Mouse (Mus musculus): ENCODE results near the gene Unc119b. TPM values are rescaled to one million over a fixed set of nuclear protein-coding genes. Genes with fewer than 3 reads are reported as not detected.
A peak's percentile ranks its signal among the peaks of the same experiment; 100 is the strongest.

Gene Unc119b
- total and polyA plus RNA-seq, 2 experiments from 2014 or later: 16.9 to 30.0 TPM

DNA sequence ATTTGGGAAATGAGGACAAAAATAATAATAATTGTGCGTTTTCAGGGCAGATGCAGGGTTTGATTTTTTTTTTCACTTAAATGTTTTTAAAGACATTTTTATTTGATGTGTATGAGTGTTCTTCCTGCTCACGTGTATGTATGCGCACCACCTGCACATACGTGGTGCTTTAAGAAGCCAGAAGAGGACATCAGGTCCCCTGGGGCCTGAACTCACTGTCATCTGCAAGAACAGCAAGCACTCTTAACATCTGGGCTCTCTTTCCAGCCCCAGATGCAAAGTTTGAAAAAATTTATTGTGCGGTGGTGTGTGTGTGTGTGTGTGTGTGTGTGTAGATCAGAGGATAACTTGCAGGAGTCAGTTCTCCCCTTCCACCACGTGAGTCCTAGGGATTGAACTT, 43.1 kb upstream of the Unc119b start:
- 69% methylated on average over 6 of the region's 6 CpGs for WGBS
- Histone ChIP-seq H3K36me3 (ENCODE audit: insufficient read depth, low read length) (no peaks in the 10 kb centered on the region), H3K4me2 (ENCODE audit: low read depth, low read length, poor library complexity, severe bottlenecking) (no peak overlapping the region), H3K9ac (replicated peaks; ENCODE audit: low read length, poor library complexity, severe bottlenecking) (no peak overlapping the region), H3K9me3 (ENCODE audit: low read length) (no peaks in the 10 kb centered on the region), H3K27ac (ENCODE audit: low read depth, low read length) (no peak overlapping the region), H3K4me1 (ENCODE audit: insufficient read depth, low read length) (no peaks in the 10 kb centered on the region), H3K27me3 (ENCODE audit: insufficient read depth, low read length) (no peaks in the 10 kb centered on the region), H3K4me3 (ENCODE audit: low read depth, low read length) (no peak overlapping the region)
- no peak for TF ChIP-seq CTCF (IDR thresholded peaks at IDR 0.05)
- DNase-seq (ENCODE audit: low spot score) (no peak), ATAC-seq (ENCODE audit: low FRiP score) (no peak)

DNA sequence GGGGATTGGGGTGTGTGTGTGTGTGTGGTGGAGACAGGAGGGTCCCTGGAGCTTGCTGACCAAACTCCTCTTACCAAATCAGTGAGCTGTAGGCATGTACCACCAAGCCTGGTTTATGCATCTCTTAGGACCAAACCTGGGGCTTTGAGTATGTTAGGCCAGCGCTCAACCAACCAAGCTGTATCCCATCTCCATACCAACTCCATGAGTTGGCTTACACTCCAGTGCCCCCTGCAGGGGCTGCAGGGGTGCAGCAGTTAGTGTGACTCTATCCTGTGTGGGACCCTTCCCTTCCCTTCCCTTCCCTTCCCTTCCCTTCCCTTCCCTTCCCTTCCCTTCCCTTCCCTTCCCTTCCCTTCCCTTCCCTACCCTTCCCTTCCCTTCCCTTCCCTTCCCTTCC, 39.8 kb upstream of the Unc119b start:
- 94% methylated on average over 1 of the region's 1 CpGs for WGBS
- Histone ChIP-seq H3K4me3 (ENCODE audit: low read depth, low read length) (no peak overlapping the region), H3K9ac (replicated peaks; ENCODE audit: low read length, poor library complexity, severe bottlenecking) (no peak overlapping the region), H3K27ac (ENCODE audit: low read depth, low read length) (no peak overlapping the region), H3K4me2 (ENCODE audit: low read depth, low read length, poor library complexity, severe bottlenecking) (no peak overlapping the region), H3K4me1 (ENCODE audit: insufficient read depth, low read length) (no peaks in the 10 kb centered on the region), H3K36me3 (ENCODE audit: insufficient read depth, low read length) (no peaks in the 10 kb centered on the region), H3K27me3 (ENCODE audit: insufficient read depth, low read length) (no peaks in the 10 kb centered on the region), H3K9me3 (ENCODE audit: low read length) (no peaks in the 10 kb centered on the region)
- no peak for ATAC-seq (ENCODE audit: low FRiP score)
- TF ChIP-seq CTCF (IDR thresholded peaks at IDR 0.05): peak; percentile 25; the same call in 1 of the 2 replicates
- no peak for DNase-seq (ENCODE audit: low spot score)

DNA sequence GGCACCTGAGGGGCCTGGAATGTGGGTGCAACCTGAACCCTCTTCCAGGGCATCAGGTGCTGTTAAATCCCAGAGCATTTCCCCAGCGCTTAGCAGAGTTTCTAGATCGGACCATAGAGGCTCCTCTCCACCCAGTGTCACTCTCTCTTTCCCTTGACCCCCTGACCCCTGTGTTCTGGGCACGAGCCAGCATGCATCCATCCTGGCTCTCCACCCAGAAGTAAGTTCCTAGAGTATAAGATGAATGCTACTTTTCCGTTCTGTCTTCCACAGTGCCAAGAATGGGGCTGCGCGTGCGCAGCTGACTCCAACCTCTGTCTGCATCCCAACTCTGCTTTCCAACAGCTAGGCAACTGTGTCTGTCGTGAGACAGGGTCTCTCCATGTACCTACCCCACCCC, 35.4 kb upstream of the Unc119b start:
- 84% methylated on average over 8 of the region's 8 CpGs for WGBS
- no peak for TF ChIP-seq CTCF (IDR thresholded peaks at IDR 0.05)

DNA sequence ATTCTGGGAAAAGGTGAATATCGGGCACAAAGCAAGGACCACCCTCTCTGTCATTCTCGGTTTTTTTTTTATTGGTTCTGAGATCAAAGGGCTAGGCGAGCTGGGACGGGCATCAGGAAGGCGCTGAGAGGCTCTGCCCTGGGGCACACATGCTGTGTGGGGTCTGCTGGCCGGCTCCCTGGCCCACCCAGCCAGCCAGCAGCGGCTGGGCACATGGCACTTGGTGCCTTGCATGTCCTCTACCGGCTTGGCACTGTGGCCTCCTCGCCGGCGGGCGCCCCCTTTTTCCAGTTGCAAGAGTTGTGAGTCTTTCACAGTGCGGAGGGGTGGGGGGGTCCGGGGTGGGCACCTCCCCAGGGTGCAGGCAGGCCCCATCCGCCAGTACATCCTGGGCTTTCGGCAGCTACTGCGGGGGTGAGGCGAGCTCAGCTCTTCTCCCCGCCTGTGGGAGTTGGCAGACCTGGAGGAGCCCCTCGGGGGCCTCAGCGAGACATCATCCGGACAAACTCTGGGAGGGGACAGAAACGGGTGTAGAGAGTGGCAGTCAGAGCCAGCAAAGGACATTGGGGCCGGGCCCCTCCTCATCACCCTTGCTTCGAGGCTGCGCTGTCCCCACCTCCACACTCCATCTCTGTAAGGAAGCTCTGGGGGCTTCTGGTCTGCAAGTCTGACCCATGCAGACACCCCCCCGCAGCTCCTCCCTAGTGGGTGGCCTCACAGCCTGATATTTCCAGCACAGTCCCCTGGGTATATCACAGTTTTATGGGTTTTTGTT, 34.1 kb upstream of the Unc119b start:
- no peak overlapping the region for H3K4me3 ChIP-seq (ENCODE audit: low read depth, low read length)
- DNase-seq (ENCODE audit: low spot score) (no peak), ATAC-seq (ENCODE audit: low FRiP score) (no peak)
- H3K9ac ChIP-seq (replicated peaks; ENCODE audit: low read length, poor library complexity, severe bottlenecking): no peak overlapping the region
- no peaks in the 10 kb centered on the region for H3K4me1 ChIP-seq (ENCODE audit: insufficient read depth, low read length)
- H3K27me3 ChIP-seq (ENCODE audit: insufficient read depth, low read length): no peaks in the 10 kb centered on the region
- TF ChIP-seq CTCF (IDR thresholded peaks at IDR 0.05): no peak
- no peak overlapping the region for H3K27ac ChIP-seq (ENCODE audit: low read depth, low read length)
- no peaks in the 10 kb centered on the region for H3K9me3 ChIP-seq (ENCODE audit: low read length)
- no peaks in the 10 kb centered on the region for H3K36me3 ChIP-seq (ENCODE audit: insufficient read depth, low read length)
- no peak overlapping the region for H3K4me2 ChIP-seq (ENCODE audit: low read depth, low read length, poor library complexity, severe bottlenecking)
- WGBS: 49% methylated on average over 27 of the region's 27 CpGs

More for the DNA sequence above, 35.4 kb upstream of the Unc119b start:
- no peaks in the 10 kb centered on the region for H3K36me3 ChIP-seq (ENCODE audit: insufficient read depth, low read length)
- H3K4me1 ChIP-seq (ENCODE audit: insufficient read depth, low read length): no peaks in the 10 kb centered on the region
- no peaks in the 10 kb centered on the region for H3K9me3 ChIP-seq (ENCODE audit: low read length)
- H3K9ac ChIP-seq (replicated peaks; ENCODE audit: low read length, poor library complexity, severe bottlenecking): no peak overlapping the region
- H3K27me3 ChIP-seq (ENCODE audit: insufficient read depth, low read length): no peaks in the 10 kb centered on the region
- ATAC-seq (ENCODE audit: low FRiP score): no peak
- no peak overlapping the region for H3K4me3 ChIP-seq (ENCODE audit: low read depth, low read length)
- no peak for DNase-seq (ENCODE audit: low spot score)
- no peak overlapping the region for H3K27ac ChIP-seq (ENCODE audit: low read depth, low read length)
- H3K4me2 ChIP-seq (ENCODE audit: low read depth, low read length, poor library complexity, severe bottlenecking): no peak overlapping the region

DNA sequence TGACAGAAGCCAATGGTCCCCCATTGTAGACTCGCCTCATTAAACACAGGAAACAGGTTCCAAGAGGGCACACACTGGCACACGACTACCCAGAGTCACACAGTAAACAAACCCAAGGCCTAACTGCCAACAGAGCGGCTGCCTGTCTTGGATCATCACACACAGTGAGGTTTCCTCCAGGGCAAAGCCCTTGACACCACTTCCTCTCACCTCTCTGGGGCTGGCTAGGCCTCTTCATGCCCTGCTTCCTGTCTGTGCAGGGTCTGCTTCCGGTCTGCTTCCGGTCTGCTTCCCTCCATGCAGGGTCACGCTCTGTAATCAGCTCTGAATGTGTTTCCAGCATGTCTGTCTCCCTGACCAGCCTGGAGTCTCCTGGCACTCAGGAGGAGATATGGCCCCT, 32.6 kb upstream of the Unc119b start:
- no peak for DNase-seq (ENCODE audit: low spot score)
- no peak for ATAC-seq (ENCODE audit: low FRiP score)

DNA sequence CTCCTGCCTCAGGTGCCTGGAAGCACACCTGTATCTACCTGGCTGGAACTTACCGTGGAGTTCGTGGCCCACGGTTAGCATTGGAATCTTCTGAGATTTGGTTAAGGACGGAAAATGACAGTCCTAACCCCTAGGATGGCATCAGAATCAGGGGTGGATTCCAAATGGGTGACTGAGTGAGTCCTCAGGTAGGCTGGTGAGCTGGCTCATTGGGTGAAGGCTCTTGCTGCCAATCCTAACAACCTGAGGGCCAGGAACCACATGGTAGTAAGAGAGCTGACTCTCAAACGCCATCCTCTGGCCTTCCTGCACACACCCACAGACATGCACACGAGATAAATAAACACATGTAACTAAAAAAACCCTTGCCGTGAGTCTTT, 32.0 kb upstream of the Unc119b start:
- H3K9ac ChIP-seq (replicated peaks; ENCODE audit: low read length, poor library complexity, severe bottlenecking): no peak overlapping the region
- no peaks in the 10 kb centered on the region for H3K4me1 ChIP-seq (ENCODE audit: insufficient read depth, low read length)
- 83% methylated on average over 7 of the region's 7 CpGs for WGBS
- no peaks in the 10 kb centered on the region for H3K9me3 ChIP-seq (ENCODE audit: low read length)
- ATAC-seq (ENCODE audit: low FRiP score) (no peak), DNase-seq (ENCODE audit: low spot score) (no peak)
- TF ChIP-seq CTCF (IDR thresholded peaks at IDR 0.05): no peak
- H3K4me2 ChIP-seq (ENCODE audit: low read depth, low read length, poor library complexity, severe bottlenecking): no peak overlapping the region
- H3K27me3 ChIP-seq (ENCODE audit: insufficient read depth, low read length): no peaks in the 10 kb centered on the region
- no peak overlapping the region for H3K4me3 ChIP-seq (ENCODE audit: low read depth, low read length)
- no peak overlapping the region for H3K27ac ChIP-seq (ENCODE audit: low read depth, low read length)
- H3K36me3 ChIP-seq (ENCODE audit: insufficient read depth, low read length): no peaks in the 10 kb centered on the region

More for the DNA sequence above, 32.6 kb upstream of the Unc119b start:
- H3K36me3 ChIP-seq (ENCODE audit: insufficient read depth, low read length): no peaks in the 10 kb centered on the region
- no peaks in the 10 kb centered on the region for H3K27me3 ChIP-seq (ENCODE audit: insufficient read depth, low read length)
- no peak overlapping the region for H3K4me3 ChIP-seq (ENCODE audit: low read depth, low read length)
- H3K9ac ChIP-seq (replicated peaks; ENCODE audit: low read length, poor library complexity, severe bottlenecking): no peak overlapping the region
- H3K4me1 ChIP-seq (ENCODE audit: insufficient read depth, low read length): no peaks in the 10 kb centered on the region
- H3K27ac ChIP-seq (ENCODE audit: low read depth, low read length): no peak overlapping the region
- TF ChIP-seq CTCF (IDR thresholded peaks at IDR 0.05): no peak
- 75% methylated on average over 6 of the region's 6 CpGs for WGBS
- H3K4me2 ChIP-seq (ENCODE audit: low read depth, low read length, poor library complexity, severe bottlenecking): no peak overlapping the region
- H3K9me3 ChIP-seq (ENCODE audit: low read length): no peaks in the 10 kb centered on the region
